Mouse (Mus musculus): ENCODE measurements at regions not wholly inside any gene's neighbourhood (a gene's known extent, or its start where the extent isn't known, plus 50 kb on each side); places are given as distances from the start of the nearest gene placed in this dataset.

DNA sequence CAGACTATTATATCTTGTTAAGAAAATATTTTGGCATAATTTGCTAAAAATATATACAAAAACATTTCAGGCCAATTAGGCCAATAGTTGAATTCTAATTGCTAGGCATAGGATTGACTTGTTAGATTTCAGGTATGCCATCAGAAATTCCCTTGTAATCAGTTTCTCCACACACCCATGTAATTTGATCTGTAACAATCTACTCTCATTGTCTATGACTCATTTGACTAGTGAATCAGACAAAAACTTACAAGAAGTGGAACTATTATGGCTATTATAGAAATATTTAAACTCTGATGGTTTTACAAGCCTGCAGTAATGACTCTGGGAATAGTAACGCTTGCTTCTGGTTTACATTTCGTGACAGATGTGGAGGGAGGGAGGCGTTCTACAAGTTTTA lies 338.9 kb upstream of the Ptbp2 start:
- no peak for DNase-seq

DNA sequence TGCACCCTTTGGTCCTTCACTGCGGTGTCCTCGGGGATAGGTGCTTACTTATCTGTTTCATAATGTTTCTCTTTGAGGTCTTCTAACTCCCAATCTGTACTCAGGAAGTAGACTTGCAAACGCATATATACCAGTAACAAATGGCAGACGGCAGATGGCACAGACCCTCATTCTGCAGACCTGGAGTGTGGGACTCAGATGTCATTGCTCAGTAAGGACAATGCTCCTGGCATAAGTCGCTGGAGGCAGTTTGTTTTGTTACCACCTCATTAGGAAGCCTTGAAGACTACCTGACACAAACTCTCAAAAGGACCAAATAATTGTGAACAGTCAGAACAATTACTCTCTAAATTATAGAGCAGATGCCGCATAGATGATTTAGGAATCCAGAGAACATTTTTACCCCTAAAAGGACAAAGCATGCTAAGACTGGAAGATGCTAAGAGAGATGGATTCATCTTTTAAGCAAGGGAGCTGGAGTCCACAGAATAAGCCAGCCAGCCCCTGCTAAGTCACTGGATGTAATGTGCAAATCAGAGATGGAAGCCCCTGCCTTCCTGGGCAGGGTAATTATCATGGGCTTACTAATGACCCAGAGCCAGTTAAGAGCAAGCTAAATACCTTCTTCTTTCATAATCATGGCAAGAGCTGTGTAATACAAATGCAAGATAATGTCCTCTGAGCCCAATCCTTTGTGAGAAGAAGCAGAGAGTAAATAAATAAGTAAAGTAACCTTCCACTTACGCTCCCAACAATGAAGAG lies 299.1 kb upstream of the Ptbp2 start:
- no peak for DNase-seq

DNA sequence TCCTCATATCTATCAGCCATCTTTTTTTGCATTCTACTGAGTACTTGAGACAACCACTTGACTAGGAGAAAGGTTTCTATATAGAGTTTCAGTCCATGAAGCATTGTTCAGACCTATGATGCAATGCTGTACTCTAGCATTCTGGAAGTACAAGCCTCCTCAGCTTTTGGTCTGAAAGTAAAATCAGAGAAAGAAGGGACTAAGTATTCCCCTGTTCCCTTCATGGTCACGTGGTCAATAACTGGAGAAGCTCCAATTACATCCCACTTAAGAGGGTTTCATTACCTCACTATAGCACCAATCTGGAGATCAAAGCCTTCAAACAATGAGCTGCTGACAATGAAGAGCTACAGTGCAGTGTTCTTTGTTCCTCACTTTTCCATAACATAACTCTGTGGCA lies 289.3 kb upstream of the Ptbp2 start:
- no peak for DNase-seq

DNA sequence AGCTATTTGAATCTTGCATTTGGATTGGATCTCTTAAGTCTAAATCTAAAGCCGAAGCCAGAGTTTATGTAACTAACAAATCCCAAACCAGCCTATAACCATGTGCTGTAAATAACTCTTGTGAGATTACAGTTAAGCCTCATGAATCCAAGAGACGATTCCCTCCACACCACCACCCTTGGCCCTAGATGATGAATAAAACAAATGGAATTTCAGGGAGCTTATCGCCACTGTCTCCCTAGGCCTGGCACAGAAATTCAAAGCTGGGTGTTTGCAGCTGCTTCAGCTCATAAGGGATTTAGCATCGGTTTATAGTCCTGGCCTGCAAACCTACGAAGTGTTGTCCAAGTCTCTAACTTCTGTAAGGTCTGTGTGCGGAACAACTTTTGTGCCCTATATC lies 281.4 kb upstream of the Ptbp2 start:
- no peak for DNase-seq

DNA sequence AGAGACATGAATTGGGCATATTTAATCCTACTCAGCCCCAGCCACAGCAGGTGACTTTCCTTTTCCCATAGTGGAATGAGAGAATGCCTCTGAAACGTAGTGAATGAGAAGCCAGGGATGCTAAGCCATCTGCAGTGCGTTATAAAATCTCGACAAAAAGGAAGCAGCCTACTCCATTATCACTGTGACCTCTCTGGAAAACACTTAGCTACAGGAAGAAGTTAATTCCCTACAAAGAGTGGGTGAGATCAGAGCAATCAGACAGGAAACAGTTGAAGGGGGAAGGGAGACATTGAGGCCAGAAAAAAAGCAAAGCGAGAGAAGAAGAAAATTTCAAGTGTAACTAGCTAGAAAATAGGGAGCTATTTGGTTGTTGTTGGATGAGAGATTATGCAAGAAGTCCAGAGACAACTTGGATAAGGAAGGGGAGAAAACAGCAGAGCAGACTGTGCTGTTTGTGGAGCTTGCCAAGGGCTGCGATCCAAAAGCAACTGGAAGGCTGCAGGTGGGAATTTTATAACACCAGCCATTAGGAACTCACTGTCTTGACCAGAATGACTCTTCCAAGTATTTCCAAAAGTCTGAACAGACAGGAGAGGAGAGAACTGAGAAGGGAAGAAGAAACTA lies 280.7 kb upstream of the Ptbp2 start:
- no peak for DNase-seq

DNA sequence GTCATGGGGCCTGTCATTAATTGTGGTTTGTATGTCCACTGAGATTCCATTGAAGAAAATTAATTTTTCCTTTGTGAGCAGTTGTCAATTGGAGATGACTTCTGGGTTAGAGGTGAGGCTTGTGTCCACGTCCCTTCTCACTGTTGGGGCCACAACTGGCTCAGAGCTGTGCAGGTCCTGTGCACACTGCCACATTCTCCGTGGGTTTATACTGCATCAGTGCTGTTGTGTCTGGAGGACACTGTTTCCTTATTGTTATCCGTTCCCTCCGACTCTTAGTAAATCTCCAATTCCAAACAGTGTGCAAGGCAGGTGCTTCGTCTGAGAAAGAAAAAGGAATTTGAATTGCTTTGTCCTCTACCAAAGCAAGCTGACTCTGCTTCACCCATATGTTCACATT lies 278.0 kb upstream of the Ptbp2 start:
- DNase-seq: no peak

DNA sequence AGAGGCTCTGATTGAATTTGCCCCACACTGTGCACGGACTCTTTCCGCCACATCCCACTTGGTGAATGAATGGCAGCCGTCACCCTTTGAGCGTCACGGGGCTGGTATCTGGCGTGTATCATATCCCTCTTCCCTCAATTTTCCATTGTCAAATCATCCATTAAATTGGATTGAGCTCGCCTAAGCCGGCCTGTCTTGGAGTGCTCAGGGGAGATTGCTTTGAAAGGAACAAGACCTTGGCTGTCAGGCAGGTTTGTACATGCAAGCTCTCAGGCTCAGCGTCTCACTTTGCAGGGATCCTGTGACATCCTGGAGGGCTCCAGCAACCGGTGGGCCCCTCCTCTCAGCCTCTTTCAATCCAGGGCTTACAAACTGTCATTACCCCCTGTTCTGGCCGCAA lies 275.7 kb upstream of the Ptbp2 start:
- DNase-seq: no peak

DNA sequence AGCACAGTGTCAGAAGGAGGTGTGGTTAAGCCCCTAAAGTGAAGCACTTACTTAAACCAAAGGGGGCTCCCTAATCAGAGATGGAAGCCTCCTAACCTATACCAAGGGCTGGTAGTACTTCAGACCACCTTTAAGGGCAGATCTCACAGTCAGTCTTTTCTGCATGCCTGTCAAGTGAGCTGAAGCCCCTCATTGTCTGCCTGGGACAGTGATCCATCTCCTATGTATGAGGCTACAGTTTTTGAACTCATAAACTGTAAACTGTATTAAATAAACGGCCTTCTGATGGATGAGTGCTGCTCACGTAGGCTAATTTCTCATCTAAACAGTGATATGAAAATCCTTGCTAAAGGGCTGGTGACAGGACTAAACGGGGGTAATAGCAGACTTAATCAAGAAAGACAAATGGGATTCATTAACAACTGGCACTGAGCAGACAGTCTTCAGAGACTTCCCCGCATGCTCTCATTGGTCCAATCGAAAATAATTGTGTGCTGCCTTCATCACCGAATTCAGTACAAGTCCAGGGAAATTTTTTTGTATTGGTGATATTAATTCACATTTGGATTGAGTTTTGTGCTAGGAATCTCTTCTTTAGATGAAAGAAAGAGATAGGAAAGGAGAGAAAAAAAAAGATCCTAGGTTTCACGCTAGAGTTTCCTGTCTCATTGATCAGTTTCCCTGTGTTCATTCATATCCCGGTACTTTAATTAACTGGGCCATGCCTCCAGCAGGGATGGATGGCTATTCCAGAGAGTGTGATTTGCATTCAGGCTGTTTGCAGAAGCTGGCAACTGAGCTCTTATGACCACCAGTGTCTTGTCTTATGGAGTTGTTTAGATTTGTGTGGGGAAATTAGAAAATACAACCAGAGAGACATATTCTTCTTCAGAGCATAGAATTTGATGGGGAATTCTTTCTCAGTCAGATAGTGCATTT lies 271.2 kb upstream of the Ptbp2 start:
- no peak for DNase-seq

DNA sequence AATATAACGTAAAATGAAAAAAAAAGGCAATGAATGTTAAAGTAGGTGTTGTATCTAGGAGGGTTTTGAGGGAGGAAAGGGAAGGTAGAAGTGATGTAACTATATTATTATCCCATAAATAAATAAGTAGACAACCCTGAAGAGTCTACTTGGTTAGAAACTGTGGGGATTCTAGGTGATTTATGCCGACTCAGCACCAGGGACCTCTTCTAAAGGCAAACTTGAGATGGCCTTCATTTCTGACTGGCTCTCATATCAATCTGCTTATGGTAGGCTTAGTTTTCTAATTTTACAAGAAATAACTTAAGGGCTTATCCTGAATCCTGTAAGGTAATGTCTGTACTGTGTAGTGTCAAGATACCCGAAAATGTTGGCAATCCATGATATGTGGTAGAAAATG lies 263.0 kb upstream of the Ptbp2 start:
- DNase-seq: no peak

DNA sequence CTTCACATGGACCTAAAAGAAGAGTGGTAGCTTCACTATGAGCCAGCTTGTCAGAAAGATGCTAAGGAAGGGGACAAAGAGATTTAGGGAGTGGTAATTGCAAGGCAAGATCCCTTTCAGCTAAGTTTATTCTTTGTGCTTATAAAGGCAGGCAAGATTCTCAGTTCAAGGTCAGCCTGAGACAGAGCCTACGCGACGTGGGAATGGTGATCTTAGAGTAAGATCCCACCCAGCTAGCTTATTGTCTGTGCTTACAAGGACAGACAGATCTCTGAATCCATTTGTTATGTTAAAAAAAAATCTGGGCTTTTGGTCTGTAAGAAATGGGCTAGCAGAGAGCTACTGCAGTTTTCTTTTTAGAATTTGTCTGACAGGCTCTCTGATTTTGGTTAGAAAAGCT lies 253.3 kb upstream of the Ptbp2 start:
- no peak for DNase-seq

DNA sequence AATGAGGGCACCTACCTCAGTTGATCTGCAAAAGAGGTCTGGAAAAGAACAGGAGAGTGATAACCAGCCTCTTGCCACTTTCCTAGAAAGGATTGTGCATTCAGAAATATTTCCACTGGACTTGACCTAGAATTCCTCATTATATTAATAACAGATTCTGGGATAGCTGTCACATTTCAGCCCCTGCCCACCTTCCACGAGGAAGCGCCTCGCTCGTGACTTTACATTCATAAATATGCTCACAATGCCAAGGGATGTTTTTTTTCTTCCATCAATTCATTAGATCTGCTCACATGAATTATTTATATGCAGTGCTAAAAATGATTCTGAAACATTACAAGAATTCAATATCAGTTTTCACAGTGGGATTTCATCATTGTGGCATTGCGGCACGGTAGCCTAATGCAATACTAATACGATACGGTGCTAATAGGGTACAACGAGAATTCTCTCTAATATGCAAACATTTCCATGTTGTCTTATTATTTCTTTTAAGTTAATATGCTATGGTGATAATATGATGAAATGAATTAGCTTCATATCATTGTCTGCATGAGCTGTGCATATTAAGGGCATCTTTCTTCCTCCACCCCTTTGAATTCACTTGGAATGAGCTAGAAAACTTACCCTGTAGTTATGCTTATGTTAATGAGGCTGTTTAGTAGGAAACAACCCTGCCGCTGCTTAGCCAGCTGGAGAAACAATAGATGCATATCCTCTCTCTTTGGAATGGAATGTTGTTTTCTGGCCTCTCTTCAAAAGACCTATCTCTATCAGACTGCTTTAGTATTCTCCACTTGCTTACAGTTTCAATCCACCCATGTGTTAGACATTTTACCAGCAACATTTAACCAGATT lies 235.8 kb upstream of the Ptbp2 start:
- no peak for DNase-seq

DNA sequence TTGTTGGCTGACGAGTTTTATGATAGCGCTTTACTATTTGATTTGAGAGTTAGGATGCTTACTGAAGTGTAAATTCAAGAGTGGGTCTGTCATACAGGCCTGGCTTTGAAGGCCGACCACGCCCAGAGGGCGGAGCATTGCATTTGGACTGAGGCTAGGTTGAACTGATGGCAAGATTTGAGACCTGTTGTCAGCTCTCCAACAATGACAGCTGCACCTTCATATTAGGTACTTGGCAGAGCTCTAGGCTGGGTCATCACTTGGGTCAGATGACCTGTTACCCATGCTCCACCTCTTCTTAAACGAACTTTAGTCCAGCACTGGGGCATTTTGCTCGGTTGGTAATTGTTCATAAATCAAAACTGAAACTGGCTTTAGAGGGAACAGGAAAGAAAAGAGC lies 231.1 kb upstream of the Ptbp2 start:
- DNase-seq: no peak

DNA sequence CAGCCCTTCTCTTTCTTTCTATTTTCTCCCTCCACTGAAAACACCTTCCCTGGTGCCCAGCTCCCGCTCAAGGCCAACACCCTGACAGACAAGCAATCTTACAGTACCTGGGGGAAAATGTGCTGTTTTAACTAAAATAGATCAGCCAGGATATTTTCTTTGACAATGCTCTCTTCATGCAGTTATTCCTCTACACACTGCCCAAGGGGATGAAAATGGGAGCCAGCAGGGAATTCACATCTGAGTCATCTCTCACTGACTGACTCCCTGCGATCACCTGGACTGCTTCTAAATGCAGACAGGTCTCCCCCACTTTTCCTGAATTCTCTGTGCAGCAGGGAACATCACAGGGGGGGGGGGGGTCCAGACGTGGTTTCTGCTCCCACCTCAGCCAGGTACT lies 227.6 kb upstream of the Ptbp2 start:
- DNase-seq: no peak

DNA sequence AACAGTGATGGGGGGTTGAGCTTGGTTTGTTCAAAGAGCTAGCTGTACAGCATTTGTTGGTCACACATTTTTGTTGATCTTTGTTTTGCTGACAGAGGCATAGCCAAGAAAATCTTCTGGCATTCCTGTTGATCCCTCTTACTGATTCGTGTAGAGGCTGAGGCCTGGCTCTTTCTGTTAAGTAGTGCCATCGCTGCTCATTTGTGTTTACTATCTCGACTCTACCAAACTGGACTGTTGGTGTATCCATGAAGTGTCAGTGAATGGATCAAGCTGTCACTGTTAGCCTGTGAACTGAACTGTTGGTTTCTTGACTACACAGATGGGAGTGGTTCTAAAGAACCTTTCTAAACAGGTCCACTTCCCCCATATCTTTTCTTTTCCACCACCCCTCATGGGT lies 223.8 kb upstream of the Ptbp2 start:
- DNase-seq: no peak

DNA sequence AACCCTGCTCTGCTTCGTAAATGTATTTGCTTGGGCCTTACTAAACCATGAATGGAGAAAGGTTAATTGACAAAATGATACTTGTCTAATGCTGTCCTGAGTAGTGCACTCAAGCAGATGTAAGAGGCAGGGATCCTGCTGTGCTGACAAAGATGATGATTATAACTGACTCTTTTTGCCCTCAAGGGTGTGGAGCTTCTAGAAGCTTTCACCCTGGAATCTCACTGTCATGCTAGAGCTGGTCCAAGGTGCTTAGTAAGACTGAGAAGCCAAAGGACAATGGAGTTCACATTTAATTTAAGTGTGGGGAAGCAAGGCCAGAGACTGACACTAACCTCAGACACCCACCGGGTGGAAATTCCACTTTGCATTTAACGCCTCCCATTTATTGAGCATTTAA lies 220.3 kb upstream of the Ptbp2 start:
- DNase-seq: no peak

DNA sequence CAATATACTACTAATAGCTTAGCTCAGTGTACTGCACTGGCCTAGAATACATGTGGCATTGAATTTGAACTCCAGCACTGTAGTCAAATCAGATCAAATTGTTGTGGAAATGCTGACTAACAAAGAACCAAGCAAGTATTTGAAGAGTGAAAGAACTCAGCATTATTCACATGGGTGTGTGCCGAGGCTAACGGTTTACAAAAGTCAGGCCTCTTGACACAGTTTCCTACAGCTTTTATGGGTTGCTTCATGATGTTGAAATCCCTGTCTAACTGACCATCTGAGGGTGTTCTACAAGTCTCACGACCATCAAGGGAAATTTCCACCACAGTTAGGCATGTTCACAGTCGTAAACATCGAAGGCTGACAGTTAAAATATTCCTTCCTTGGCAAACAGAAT lies 216.0 kb upstream of the Ptbp2 start:
- no peak for DNase-seq

DNA sequence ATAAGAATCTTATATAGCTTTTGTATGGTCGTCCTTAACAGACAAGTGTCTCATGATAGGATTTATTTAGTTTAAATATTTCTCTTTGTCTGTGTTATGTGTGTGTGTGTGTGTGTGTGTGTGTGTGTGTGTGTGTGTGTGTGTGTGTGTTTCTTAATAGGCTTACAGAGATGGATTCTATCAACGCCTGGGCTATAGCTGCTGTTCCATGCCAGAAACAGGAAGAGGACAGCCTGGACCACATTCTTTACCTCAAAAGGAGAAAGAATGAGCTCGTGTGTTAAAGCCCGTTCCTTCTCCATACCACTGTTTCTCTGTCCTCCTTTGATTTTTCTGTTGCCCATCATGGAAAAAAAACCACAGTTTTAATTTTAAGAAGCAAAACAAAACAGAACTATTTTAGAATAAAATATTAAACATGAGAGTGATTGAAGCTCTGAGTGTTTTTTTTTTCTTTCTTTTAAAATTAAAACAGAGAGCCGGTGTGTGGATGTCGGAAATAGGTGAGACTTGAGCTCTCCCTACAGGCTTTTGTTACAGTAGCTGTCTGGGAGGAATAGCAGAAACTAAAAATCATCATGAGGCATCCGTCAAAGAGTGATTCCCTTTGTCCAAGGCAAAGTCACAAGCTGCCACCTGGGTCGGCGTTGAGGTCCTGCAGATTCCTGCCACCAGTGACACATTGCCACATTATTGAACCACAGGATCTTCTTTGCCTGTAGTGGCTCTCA lies 212.2 kb upstream of the Ptbp2 start:
- DNase-seq: no peak

DNA sequence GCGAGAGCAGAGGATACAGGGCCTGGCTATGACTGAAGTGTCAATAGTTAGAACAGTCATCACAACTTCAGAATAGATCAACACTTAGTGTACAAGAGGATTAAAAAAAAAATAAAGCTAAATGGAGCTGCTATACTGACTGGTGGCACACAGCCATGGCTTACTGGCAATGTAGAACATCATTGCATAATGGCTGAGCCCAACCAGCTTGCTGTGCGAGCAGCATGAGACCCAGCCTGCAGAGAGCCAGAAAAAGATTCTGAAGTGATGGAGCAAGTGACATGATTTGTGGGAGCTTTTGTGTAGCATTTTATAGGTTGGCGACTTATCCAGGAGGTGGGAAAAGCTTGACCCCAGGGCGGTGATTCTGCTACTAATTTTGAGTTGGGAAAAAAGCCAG lies 211.5 kb upstream of the Ptbp2 start:
- DNase-seq: peak; percentile 27 to 44

DNA sequence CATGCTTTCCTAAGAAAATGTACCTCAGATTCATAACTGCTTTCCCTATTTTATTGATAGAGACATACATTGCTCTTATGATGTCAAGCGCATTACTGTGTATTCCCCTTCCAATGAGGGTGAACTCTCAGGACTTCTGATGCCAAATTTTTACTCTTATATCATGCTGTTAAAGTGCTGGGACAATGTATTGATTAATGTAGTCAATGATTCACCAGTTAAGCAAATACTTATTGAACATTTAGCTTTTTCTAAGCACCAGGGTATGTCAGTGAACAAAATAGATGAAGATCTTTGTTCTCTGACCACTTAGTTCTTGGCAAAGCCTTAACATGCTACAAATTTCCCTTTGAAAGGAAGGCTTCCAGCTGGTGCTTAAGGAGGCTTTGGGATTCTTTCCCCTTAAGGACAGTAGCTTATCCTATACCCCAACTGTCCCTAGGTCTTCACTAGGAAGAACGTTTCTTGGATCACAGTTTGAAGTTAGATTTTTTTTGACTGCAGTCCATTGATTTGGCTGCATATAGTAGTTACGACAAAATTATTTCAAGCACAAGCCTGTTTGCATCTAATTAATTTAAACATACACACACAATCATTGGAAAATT lies 203.1 kb upstream of the Ptbp2 start:
- no peak for DNase-seq

DNA sequence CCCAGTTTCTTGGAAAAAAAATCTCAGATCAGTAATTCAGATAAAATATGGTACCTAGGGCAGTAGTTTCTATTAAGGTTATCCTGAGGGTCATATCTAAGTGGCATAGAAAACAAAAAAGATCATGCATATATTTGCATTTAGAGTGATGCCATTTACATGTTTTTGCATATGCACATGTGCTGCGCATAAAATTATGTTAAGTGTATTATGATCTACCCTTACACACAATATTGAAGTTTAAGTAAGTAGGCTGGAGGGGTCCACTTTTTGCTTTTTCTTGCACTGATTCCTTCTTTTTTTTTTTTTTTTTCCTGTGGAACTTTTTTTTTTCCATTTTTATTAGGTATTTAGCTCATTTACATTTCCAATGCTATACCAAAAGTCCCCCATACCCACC lies 193.1 kb upstream of the Ptbp2 start:
- DNase-seq: no peak

DNA sequence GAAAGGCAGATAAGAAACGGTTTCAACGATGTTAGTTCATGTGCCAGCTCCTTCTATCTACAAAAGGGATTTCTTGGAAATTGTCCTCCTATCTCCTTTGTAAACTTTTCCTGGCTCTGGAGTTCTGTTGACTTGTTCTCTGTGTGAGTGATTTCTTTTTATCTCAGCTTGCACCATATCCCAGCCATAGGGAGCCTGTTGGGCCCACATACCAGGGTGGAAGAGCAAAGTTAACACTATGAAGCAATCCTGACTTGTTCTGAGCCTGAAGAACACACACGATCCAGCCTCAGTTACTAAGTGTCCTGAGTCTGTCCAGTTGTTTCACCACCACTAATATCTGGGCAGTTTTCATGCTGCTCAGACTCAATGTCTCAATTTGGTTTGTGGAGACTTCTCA lies 192.1 kb upstream of the Ptbp2 start:
- no peak for DNase-seq
